Mouse (Mus musculus) liver, embryonic 14.5 days (tissue): Measurements from ENCODE around the gene 2310011J03Rik. TPM values are rescaled to one million over a fixed set of nuclear protein-coding genes. Genes with fewer than 3 reads are reported as not detected.
A peak's percentile ranks its signal among the peaks of the same experiment; 100 is the strongest.

Source experiments
- ATAC-seq: fragments of 200-750 bp; cut with Nextera tagmentation; 2 replicates; pipeline ENCODE4 v1.8.0; 2017; ENCODE audit warnings: moderate number of reproducible peaks, mild to moderate bottlenecking, moderate library complexity; ENCODE audit not compliant: insufficient read depth
- DNase-seq, 3 experiments: peaks; one replicate each; pipeline ENCODE4 v3.0.0-alpha.2; 2012 to 2013; ENCODE audit warnings: low read depth in 3 of 3, low spot score in 3 of 3
- H3K27ac ChIP-seq: fragments of 300-500 bp; sonication (generic); 2 replicates; pipeline ENCODE4 v1.5.1; 2014; ENCODE audit warnings: moderate library complexity, mild to moderate bottlenecking, control low read depth, inconsistent platforms
- H3K27me3 ChIP-seq: fragments of 300-500 bp; sonication (generic); 2 replicates; pipeline ENCODE4 v1.6.1; 2014; ENCODE audit warnings: mild to moderate bottlenecking, low read length, moderate library complexity; ENCODE audit not compliant: control insufficient read depth, insufficient read depth
- H3K36me3 ChIP-seq: fragments of 300-500 bp; sonication (generic); replicated peaks from 2 replicates; pipeline ENCODE4 v1.6.1; 2014; ENCODE audit warnings: low read depth; ENCODE audit not compliant: control insufficient read depth, insufficient read depth
- H3K4me1 ChIP-seq, 2 experiments: fragments of 200-500 bp in 1 of 2; fragments of 300-500 bp in 1 of 2; sonication (generic) in 1 of 2; replicated peaks; 2 replicates each; pipeline ENCODE4 v1.6.1; 2012 to 2014; ENCODE audit warnings: antibody characterized with exemption in 1 of 2, inconsistent platforms in 1 of 2, low read length in 1 of 2; ENCODE audit not compliant: control insufficient read depth in 2 of 2, insufficient read depth in 2 of 2
- H3K4me2 ChIP-seq: fragments of 300-500 bp; sonication (generic); 2 replicates; pipeline ENCODE4 v1.6.1; 2014; ENCODE audit warnings: low read depth, mild to moderate bottlenecking, control low read depth, moderate library complexity
- H3K4me3 ChIP-seq, 2 experiments: fragments of 200-500 bp in 1 of 2; fragments of 300-500 bp in 1 of 2; sonication (generic) in 1 of 2; 2 replicates each; pipeline ENCODE4 v1.5.1; 2012 to 2014; ENCODE audit warnings: low read depth in 2 of 2, low read length in 2 of 2, mild to moderate bottlenecking in 2 of 2, control low read depth in 1 of 2, inconsistent platforms in 1 of 2, moderate library complexity in 1 of 2; ENCODE audit not compliant: insufficient read depth in 1 of 2
- H3K9ac ChIP-seq: fragments of 300-500 bp; sonication (generic); replicated peaks from 2 replicates; pipeline ENCODE4 v1.6.1; 2014; ENCODE audit warnings: mild to moderate bottlenecking, control low read depth, moderate library complexity
- H3K9me3 ChIP-seq: fragments of 300-500 bp; sonication (generic); 2 replicates; pipeline ENCODE4 v1.6.1; 2016; ENCODE audit warnings: low read length, mixed read lengths; ENCODE audit not compliant: control insufficient read depth
- CTCF ChIP-seq: IDR thresholded peaks from 2 replicates; pipeline ENCODE4 v1.5.1; 2016; ENCODE audit warnings: antibody characterized with exemption, low read depth, control low read depth
- EP300 ChIP-seq: IDR thresholded peaks from 2 replicates; pipeline ENCODE4 v1.6.1; 2016; ENCODE audit warnings: antibody characterized with exemption, low read depth
- WGBS: fragments of 180-500 bp; shearing (Covaris S2); extraction: QIAGEN DNeasy Blood & Tissue Kit; methylation state at CpG from one replicate; pipeline ENCODE4 v1.1.7; 2014; ENCODE audit not compliant: insufficient replicate concordance; 5-methylcytosine and 5-hydroxymethylcytosine counted together
- microRNA-seq: library from miRNA; unstranded; fragments of <30 nt; microRNA quantifications from one replicate; pipeline ENCODE4, GENCODE M21; 2016
- polyA plus RNA-seq, 2 experiments: library from polyadenylated mRNA; depleted of rRNA in 1 of 2; stranded (reverse) in 1 of 2; unstranded in 1 of 2; fragments of >200 nt; fragmentation: Nextera tagmentation in 1 of 2; extraction: Ambion mirVana in 1 of 2; gene quantifications; 2 replicates each; pipeline versions ENCODE4 v1.2.1 to v1.2.3; 2012 to 2014

2310011J03Rik gene
- polyA plus RNA-seq, 2 experiments, result 24.3 to 29.5 TPM

GRCm38 (mm10) chr10:80270099-80270498, 50.2 kb downstream of the 2310011J03Rik start:
- Histone ChIP-seq H3K27me3 (no peaks in the 10 kb centered on the region), H3K4me1 (peaks cover 57 to 58% of the 10 kb centered on the region in 2 experiments), H3K4me2 (peak overlapping the region; percentile 63), H3K27ac (peak overlapping the region; percentile 87), H3K4me3 (peak overlapping the region; percentile 34 to 35), H3K36me3 (peaks cover 37% of the 10 kb centered on the region), H3K9me3 (no peaks in the 10 kb centered on the region), H3K9ac (peak overlapping the region; percentile 37)
- DNase-seq, result no peak
- WGBS, result 26% methylated on average over 2 of the region's 2 CpGs
- ATAC-seq, result peak; percentile 49
- TF ChIP-seq EP300 (no peak; the same call in 1 of the 2 replicates), CTCF (no peak)

Small RNA genes lying within 50 kb of the gene (microRNA-seq; reads per million reads assigned to microRNA genes)
- 1.3 reads per million for gene Mir6911

Other genes with a start within 250 kb of the 2310011J03Rik start
- 10.0 and 10.1 TPM in 2 replicates for gene Sbno2, start 215.0 kb downstream of the 2310011J03Rik start, polyA plus RNA-seq (2012; rRNA removed)
- gene Sbno2, start 215.0 kb downstream of the 2310011J03Rik start, polyA plus RNA-seq (2014; fragmentation: Nextera tagmentation; extraction: Ambion mirVana), result 6.6 and 7.6 TPM in 2 replicates
- gene Stk11, start 204.7 kb downstream of the 2310011J03Rik start, polyA plus RNA-seq (2012; rRNA removed), result 80.5 and 88.8 TPM in 2 replicates
- gene Stk11, start 204.7 kb downstream of the 2310011J03Rik start, polyA plus RNA-seq (2014; fragmentation: Nextera tagmentation; extraction: Ambion mirVana), result 17.4 and 18.9 TPM in 2 replicates
- gene Atp5d, start 181.9 kb downstream of the 2310011J03Rik start, polyA plus RNA-seq (2012; rRNA removed), result 196 and 211 TPM in 2 replicates
- 249 and 270 TPM in 2 replicates for gene Atp5d, start 181.9 kb downstream of the 2310011J03Rik start, polyA plus RNA-seq (2014; fragmentation: Nextera tagmentation; extraction: Ambion mirVana)
- gene Cbarp, start 179.7 kb downstream of the 2310011J03Rik start, polyA plus RNA-seq (2012; rRNA removed), result 1.8 and 2.2 TPM in 2 replicates
- gene Cbarp, start 179.7 kb downstream of the 2310011J03Rik start, polyA plus RNA-seq (2014; fragmentation: Nextera tagmentation; extraction: Ambion mirVana), result 0.42 and 1.1 TPM in 2 replicates
- gene Midn, start 172.3 kb downstream of the 2310011J03Rik start, polyA plus RNA-seq (2012; rRNA removed), result 9.1 and 10.3 TPM in 2 replicates
- gene Midn, start 172.3 kb downstream of the 2310011J03Rik start, polyA plus RNA-seq (2014; fragmentation: Nextera tagmentation; extraction: Ambion mirVana), result 5.1 and 5.7 TPM in 2 replicates
- gene Cirbp, start 154.6 kb downstream of the 2310011J03Rik start, polyA plus RNA-seq (2012; rRNA removed), result 19.4 and 19.8 TPM in 2 replicates
- 10.1 and 10.7 TPM in 2 replicates for gene Cirbp, start 154.6 kb downstream of the 2310011J03Rik start, polyA plus RNA-seq (2014; fragmentation: Nextera tagmentation; extraction: Ambion mirVana)
- gene 1600002K03Rik, start 147.6 kb downstream of the 2310011J03Rik start, polyA plus RNA-seq (2012; rRNA removed), result 6.8 and 6.9 TPM in 2 replicates
- 10.6 and 13.2 TPM in 2 replicates for gene 1600002K03Rik, start 147.6 kb downstream of the 2310011J03Rik start, polyA plus RNA-seq (2014; fragmentation: Nextera tagmentation; extraction: Ambion mirVana)
- gene Efna2, start 141.1 kb downstream of the 2310011J03Rik start, polyA plus RNA-seq (2012; rRNA removed), result 0.40 and 0.47 TPM in 2 replicates
- gene Efna2, start 141.1 kb downstream of the 2310011J03Rik start, polyA plus RNA-seq (2014; fragmentation: Nextera tagmentation; extraction: Ambion mirVana), result 0.51 and 0.52 TPM in 2 replicates
- 12.9 and 18.8 TPM in 2 replicates for gene Mum1, start 94.1 kb downstream of the 2310011J03Rik start, polyA plus RNA-seq (2012; rRNA removed)
- gene Mum1, start 94.1 kb downstream of the 2310011J03Rik start, polyA plus RNA-seq (2014; fragmentation: Nextera tagmentation; extraction: Ambion mirVana), result 13.2 and 13.8 TPM in 2 replicates
- 189 and 256 TPM in 2 replicates for gene Ndufs7, start 71.4 kb downstream of the 2310011J03Rik start, polyA plus RNA-seq (2012; rRNA removed)
- gene Ndufs7, start 71.4 kb downstream of the 2310011J03Rik start, polyA plus RNA-seq (2014; fragmentation: Nextera tagmentation; extraction: Ambion mirVana), result 272 and 285 TPM in 2 replicates
- 36.5 and 41.4 TPM in 2 replicates for gene Gamt, start 59.5 kb downstream of the 2310011J03Rik start, polyA plus RNA-seq (2012; rRNA removed)
- 64.9 and 67.9 TPM in 2 replicates for gene Gamt, start 59.5 kb downstream of the 2310011J03Rik start, polyA plus RNA-seq (2014; fragmentation: Nextera tagmentation; extraction: Ambion mirVana)
- gene Dazap1, start 59.1 kb downstream of the 2310011J03Rik start, polyA plus RNA-seq (2012; rRNA removed), result 54.8 and 75.9 TPM in 2 replicates
- 20.4 and 22.7 TPM in 2 replicates for gene Dazap1, start 59.1 kb downstream of the 2310011J03Rik start, polyA plus RNA-seq (2014; fragmentation: Nextera tagmentation; extraction: Ambion mirVana)
- gene Rps15, start 28.1 kb downstream of the 2310011J03Rik start, polyA plus RNA-seq (2012; rRNA removed), result 2,043 and 2,097 TPM in 2 replicates
- gene Rps15, start 28.1 kb downstream of the 2310011J03Rik start, polyA plus RNA-seq (2014; fragmentation: Nextera tagmentation; extraction: Ambion mirVana), result 805 and 809 TPM in 2 replicates
- 0.04 and 0.16 TPM in 2 replicates for gene Apc2, start 24.6 kb downstream of the 2310011J03Rik start, polyA plus RNA-seq (2012; rRNA removed)
- gene Apc2, start 24.6 kb downstream of the 2310011J03Rik start, polyA plus RNA-seq (2014; fragmentation: Nextera tagmentation; extraction: Ambion mirVana), result 0.04 TPM in 1 of 2 replicates, not detected in the other
- gene Pcsk4, start 9.0 kb upstream of the 2310011J03Rik start, polyA plus RNA-seq (2012; rRNA removed), result 6.6 and 7.2 TPM in 2 replicates
- 3.1 and 3.2 TPM in 2 replicates for gene Pcsk4, start 9.0 kb upstream of the 2310011J03Rik start, polyA plus RNA-seq (2014; fragmentation: Nextera tagmentation; extraction: Ambion mirVana)
- 23.6 and 29.2 TPM in 2 replicates for gene Reep6, start 9.4 kb upstream of the 2310011J03Rik start, polyA plus RNA-seq (2012; rRNA removed)
- 55.3 and 59.5 TPM in 2 replicates for gene Reep6, start 9.4 kb upstream of the 2310011J03Rik start, polyA plus RNA-seq (2014; fragmentation: Nextera tagmentation; extraction: Ambion mirVana)
- 1.9 and 2.1 TPM in 2 replicates for gene Adamtsl5, start 27.9 kb upstream of the 2310011J03Rik start, polyA plus RNA-seq (2012; rRNA removed)
- gene Adamtsl5, start 27.9 kb upstream of the 2310011J03Rik start, polyA plus RNA-seq (2014; fragmentation: Nextera tagmentation; extraction: Ambion mirVana), result 1.3 TPM in 2 replicates
- gene Plk5, start 35.9 kb upstream of the 2310011J03Rik start, polyA plus RNA-seq (2012; rRNA removed), result 0.08 and 0.10 TPM in 2 replicates
- 0.09 TPM in 1 of 2 replicates, not detected in the other for gene Plk5, start 35.9 kb upstream of the 2310011J03Rik start, polyA plus RNA-seq (2014; fragmentation: Nextera tagmentation; extraction: Ambion mirVana)
- gene Mex3d, start 67.1 kb upstream of the 2310011J03Rik start, polyA plus RNA-seq (2012; rRNA removed), result 3.2 and 3.3 TPM in 2 replicates
- gene Mex3d, start 67.1 kb upstream of the 2310011J03Rik start, polyA plus RNA-seq (2014; fragmentation: Nextera tagmentation; extraction: Ambion mirVana), result 0.55 and 1.1 TPM in 2 replicates
- 66.7 and 79.5 TPM in 2 replicates for gene Mbd3, start 79.0 kb upstream of the 2310011J03Rik start, polyA plus RNA-seq (2012; rRNA removed)
- gene Mbd3, start 79.0 kb upstream of the 2310011J03Rik start, polyA plus RNA-seq (2014; fragmentation: Nextera tagmentation; extraction: Ambion mirVana), result 43.7 and 44.3 TPM in 2 replicates
- gene Uqcr11, start 86.3 kb upstream of the 2310011J03Rik start, polyA plus RNA-seq (2012; rRNA removed), result 359 and 571 TPM in 2 replicates
- 729 and 738 TPM in 2 replicates for gene Uqcr11, start 86.3 kb upstream of the 2310011J03Rik start, polyA plus RNA-seq (2014; fragmentation: Nextera tagmentation; extraction: Ambion mirVana)
- 54.7 and 74.7 TPM in 2 replicates for gene Tcf3, start 113.1 kb upstream of the 2310011J03Rik start, polyA plus RNA-seq (2012; rRNA removed)
- gene Tcf3, start 113.1 kb upstream of the 2310011J03Rik start, polyA plus RNA-seq (2014; fragmentation: Nextera tagmentation; extraction: Ambion mirVana), result 41.9 and 55.4 TPM in 2 replicates
- 0.02 TPM in 2 replicates for gene Onecut3, start 174.3 kb upstream of the 2310011J03Rik start, polyA plus RNA-seq (2012; rRNA removed)
- gene Onecut3, start 174.3 kb upstream of the 2310011J03Rik start, polyA plus RNA-seq (2014; fragmentation: Nextera tagmentation; extraction: Ambion mirVana), result not detected in 2 replicates
- gene Atp8b3, start 218.6 kb upstream of the 2310011J03Rik start, polyA plus RNA-seq (2012; rRNA removed), result 0.01 and 0.02 TPM in 2 replicates
- gene Atp8b3, start 218.6 kb upstream of the 2310011J03Rik start, polyA plus RNA-seq (2014; fragmentation: Nextera tagmentation; extraction: Ambion mirVana), result 0.05 TPM in 1 of 2 replicates, not detected in the other
- 19.1 and 24.8 TPM in 2 replicates for gene Rexo1, start 241.0 kb upstream of the 2310011J03Rik start, polyA plus RNA-seq (2012; rRNA removed)
- 10.7 and 14.0 TPM in 2 replicates for gene Rexo1, start 241.0 kb upstream of the 2310011J03Rik start, polyA plus RNA-seq (2014; fragmentation: Nextera tagmentation; extraction: Ambion mirVana)